Mouse (Mus musculus) intestine, embryonic 16.5 days (tissue): ENCODE measurements around the gene Fgfr2. TPM values are rescaled to one million over a fixed set of nuclear protein-coding genes. Genes with fewer than 3 reads are reported as not detected.

ENCODE experiments used
- ATAC-seq: fragments of 200-750 bp; cut with Nextera tagmentation; 2 replicates; pipeline ENCODE4 v1.8.0; 2017; ENCODE audit warnings: moderate TSS enrichment, moderate library complexity
- H3K27ac ChIP-seq: fragments of 300-500 bp; sonication (generic); 2 replicates; pipeline ENCODE4 v1.5.1; 2014; ENCODE audit warnings: mild to moderate bottlenecking, low read length
- H3K27me3 ChIP-seq: fragments of 300-500 bp; sonication (generic); replicated peaks from 2 replicates; pipeline ENCODE4 v1.6.1; 2014; ENCODE audit warnings: low read length, control low read depth, mixed read lengths; ENCODE audit not compliant: control insufficient read depth, insufficient read depth
- H3K36me3 ChIP-seq: fragments of 300-500 bp; sonication (generic); 2 replicates; pipeline ENCODE4 v1.6.1; 2014; ENCODE audit warnings: low read length, control low read depth; ENCODE audit not compliant: control insufficient read depth, insufficient read depth
- H3K4me1 ChIP-seq: fragments of 300-500 bp; sonication (generic); 2 replicates; pipeline ENCODE4 v1.6.1; 2014; ENCODE audit warnings: low read length, control low read depth, mixed read lengths; ENCODE audit not compliant: control insufficient read depth, insufficient read depth
- H3K4me2 ChIP-seq: fragments of 300-500 bp; sonication (generic); 2 replicates; pipeline ENCODE4 v1.6.1; 2014; ENCODE audit warnings: low read depth, low read length, control low read depth
- H3K4me3 ChIP-seq: fragments of 300-500 bp; sonication (generic); 2 replicates; pipeline ENCODE4 v1.5.1; 2014; ENCODE audit warnings: mild to moderate bottlenecking, low read length
- H3K9ac ChIP-seq: fragments of 300-500 bp; sonication (generic); 2 replicates; pipeline ENCODE4 v1.6.1; 2014; ENCODE audit warnings: low read depth, low read length
- H3K9me3 ChIP-seq: fragments of 300-500 bp; sonication (generic); 2 replicates; pipeline ENCODE4 v1.6.1; 2016; ENCODE audit warnings: low read length, control low read depth; ENCODE audit not compliant: control insufficient read depth
- WGBS: fragments of 180-500 bp; shearing (Covaris S2); extraction: QIAGEN DNeasy Blood & Tissue Kit; methylation state at CpG from one replicate; pipeline ENCODE4 v1.1.7; 2014; 5-methylcytosine and 5-hydroxymethylcytosine counted together
- polyA plus RNA-seq: library from polyadenylated mRNA; unstranded; fragments of >200 nt; fragmentation: Nextera tagmentation; extraction: Ambion mirVana; gene quantifications from 2 replicates; pipeline ENCODE4 v1.2.1, GENCODE M21; 2015

The Fgfr2 gene
- polyA plus RNA-seq, 1 experiment from 2014 or later, result 47.3 TPM

DNA sequence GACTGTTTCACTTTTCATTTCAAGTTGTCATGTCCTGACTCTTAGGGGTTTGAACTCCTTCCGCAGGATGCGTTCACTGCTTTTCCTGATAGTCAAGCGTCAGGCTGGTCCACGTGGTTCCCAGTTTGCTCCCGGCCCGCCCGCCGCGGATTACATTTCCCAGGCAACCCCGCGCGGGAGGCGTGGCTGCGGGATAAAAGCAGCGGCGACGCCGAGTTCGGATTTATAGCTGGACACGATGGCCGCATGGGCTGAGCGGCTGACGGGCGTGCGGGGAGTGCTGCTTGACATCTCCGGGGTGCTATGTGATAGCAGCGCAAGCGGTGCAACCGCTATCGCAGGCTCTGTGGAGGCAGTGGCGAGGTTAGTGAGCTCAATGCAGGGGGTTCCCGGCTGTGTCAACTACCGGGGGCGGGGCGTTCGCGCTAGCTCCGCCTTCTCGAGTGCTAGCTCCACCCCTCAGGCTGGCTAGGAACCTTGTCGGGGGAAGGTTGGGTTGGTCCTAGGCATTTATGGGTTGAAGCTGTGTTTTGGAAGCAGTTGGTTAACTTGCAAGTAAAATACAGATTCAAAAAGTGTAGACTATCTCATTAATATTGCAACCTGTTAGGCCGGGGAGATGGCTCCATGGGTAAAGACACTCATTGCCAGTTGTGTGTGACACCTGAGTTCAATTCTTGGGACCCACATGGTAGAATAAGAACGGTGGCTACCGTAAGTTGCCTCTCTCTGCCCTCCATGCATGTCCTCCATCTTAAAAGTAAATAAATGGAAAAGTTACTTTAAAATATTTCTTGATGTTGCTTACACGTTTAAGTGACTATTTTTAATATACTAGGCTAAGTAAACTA is 512.5 kb downstream of the Fgfr2 start, which contains the start of gene Lhpp:
Lhpp (plus strand) TSS at position 171 of the 851 bp plus-strand sequence.
- H3K27ac ChIP-seq, result peak within 1 kb of the TSS; percentile 40
- WGBS, result 7% methylated on average over 44 of the region's 44 CpGs

DNA sequence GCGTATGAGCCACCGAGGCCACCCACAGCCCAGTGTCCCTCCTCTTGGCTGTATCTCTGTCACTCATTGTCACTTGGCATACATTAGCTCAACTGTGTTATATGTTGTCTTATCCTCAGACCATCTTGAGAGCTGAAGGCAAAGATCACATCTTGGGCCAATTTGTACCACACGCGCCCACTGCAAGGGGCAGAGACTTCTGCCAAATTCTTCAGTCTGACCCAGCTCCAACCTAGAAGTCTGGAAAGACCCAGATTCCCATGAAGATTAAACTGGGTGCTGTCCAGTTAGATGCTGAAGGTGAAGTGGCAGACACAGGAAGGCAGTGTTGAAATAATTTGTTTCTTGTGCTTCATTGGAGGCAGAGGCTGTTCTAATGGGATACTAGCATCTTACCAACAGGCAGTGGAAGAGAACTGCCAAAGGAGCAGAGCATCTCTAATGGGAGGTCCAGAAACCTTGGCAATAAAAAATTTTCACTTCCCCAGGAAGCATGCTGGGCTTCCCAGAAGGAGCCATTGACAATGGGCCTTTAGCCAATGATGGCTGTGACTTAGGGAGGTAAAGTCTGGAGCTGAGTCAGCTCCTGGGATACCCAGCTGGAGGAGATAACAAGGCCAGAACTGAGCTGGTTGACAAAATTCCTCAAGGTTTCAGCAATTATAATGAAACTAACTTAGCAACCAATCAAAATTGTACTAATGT is 514.7 kb downstream of the Fgfr2 start:
- Histone ChIP-seq H3K36me3 (no peaks in the 10 kb centered on the region), H3K9ac (no peak overlapping the region), H3K4me2 (no peak overlapping the region), H3K4me3 (no peak overlapping the region), H3K27ac (no peak overlapping the region), H3K27me3 (no peaks in the 10 kb centered on the region), H3K9me3 (no peaks in the 10 kb centered on the region), H3K4me1 (peaks cover 5% of the 10 kb centered on the region; the same call in 1 of the 2 replicates)
- no peak for ATAC-seq
- WGBS, result 93% methylated on average over 4 of the region's 4 CpGs

More for the DNA sequence above, 512.5 kb downstream of the Fgfr2 start, which contains the start of gene Lhpp:
- Histone ChIP-seq H3K36me3 (no peaks in the 10 kb centered on the region), H3K4me3 (peak within 1 kb of the TSS; percentile 74), H3K27me3 (no peaks in the 10 kb centered on the region), H3K4me1 (peaks cover 5% of the 10 kb centered on the region; the same call in 1 of the 2 replicates), H3K9ac (peak within 1 kb of the TSS; percentile 73), H3K9me3 (no peaks in the 10 kb centered on the region), H3K4me2 (peak within 1 kb of the TSS; percentile 64)
- ATAC-seq, result peak; percentile 94

DNA sequence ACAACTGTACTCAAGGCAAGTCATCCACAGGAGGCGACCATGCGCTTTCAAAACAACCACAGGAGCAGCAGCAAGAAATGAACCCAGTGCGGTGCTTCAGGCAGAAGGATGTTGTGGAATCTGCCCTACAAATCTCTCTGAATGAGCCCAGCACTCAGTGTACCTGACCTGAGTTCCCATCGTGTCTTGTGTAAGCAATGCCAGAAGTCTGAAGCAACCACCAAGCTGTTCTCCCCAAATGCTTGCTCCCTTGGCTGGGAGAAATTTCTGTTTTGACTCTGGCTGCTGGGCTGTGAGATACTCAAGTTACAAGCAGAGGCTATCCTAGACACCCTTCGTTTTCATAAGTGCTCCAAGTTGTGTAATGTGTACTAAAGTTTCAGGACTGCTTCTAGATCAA is 517.5 kb downstream of the Fgfr2 start:
- no peak overlapping the region for H3K9ac ChIP-seq
- H3K27ac ChIP-seq, result no peak overlapping the region
- WGBS, result 55% methylated on average over 5 of the region's 5 CpGs
- H3K4me3 ChIP-seq, result no peak overlapping the region
- no peak for ATAC-seq
- no peaks in the 10 kb centered on the region for H3K36me3 ChIP-seq
- H3K4me2 ChIP-seq, result no peak overlapping the region
- H3K27me3 ChIP-seq, result peaks cover 4% of the 10 kb centered on the region; the same call in 1 of the 2 replicates
- peaks cover 3% of the 10 kb centered on the region; the same call in 1 of the 2 replicates for H3K4me1 ChIP-seq
- no peaks in the 10 kb centered on the region for H3K9me3 ChIP-seq

DNA sequence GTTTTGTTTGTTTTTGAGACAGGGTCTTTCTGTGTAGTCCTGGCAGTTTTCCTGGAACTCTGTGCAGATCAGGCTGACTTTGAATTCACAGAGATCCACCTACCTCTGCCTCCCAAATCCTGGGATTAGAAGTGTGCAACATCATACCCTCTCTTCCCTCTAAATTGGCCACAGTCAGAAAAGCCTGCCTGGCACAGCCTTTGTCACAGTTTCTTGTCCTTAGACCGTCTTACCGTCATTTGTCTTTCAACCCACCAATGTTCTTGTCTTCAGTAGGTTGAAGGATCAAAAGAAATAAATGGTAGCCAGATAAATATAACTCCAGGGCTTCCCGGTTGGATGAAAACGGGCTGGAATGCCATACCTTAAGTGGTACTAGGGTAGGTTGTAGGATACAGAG is 518.4 kb downstream of the Fgfr2 start:
- Histone ChIP-seq H3K27ac (no peak overlapping the region), H3K9ac (no peak overlapping the region), H3K36me3 (no peaks in the 10 kb centered on the region), H3K4me2 (no peak overlapping the region), H3K4me1 (0 out of 2 replicates have a peak, but pooled peaks cover 4% of the 10 kb centered on the region), H3K27me3 (peaks cover 11% of the 10 kb centered on the region; the same call in 1 of the 2 replicates), H3K4me3 (no peak overlapping the region), H3K9me3 (no peaks in the 10 kb centered on the region)
- ATAC-seq, result no peak
- whole genome bisulfite sequencing, result 90% methylated on average over 4 of the region's 4 CpGs

DNA sequence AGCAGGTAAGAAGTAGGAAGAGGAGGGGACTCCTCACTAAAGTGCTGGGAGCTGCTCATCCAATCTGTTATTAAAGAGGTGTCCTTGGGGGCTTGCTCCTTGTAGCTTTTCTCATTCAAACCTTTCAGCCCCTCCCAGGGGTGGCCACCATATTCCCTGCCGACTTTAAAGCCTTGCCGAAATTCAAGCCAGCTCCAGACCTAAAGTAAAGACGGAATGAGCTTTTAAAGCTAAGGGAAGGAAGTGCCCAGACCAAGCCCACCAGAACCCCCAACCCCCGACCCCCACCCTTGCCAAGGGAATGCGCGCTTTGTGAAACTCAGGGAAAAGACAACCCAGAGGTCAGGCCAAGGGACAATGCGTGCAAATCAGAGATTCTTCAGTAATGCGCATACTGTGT is 522.2 kb downstream of the Fgfr2 start:
- no peak for ATAC-seq
- peaks cover 30% of the 10 kb centered on the region for H3K4me1 ChIP-seq
- H3K4me3 ChIP-seq, result no peak overlapping the region
- WGBS, result 22% methylated on average over 8 of the region's 8 CpGs
- peaks cover 35% of the 10 kb centered on the region for H3K27me3 ChIP-seq
- H3K9ac ChIP-seq, result no peak overlapping the region
- no peak overlapping the region for H3K27ac ChIP-seq
- H3K9me3 ChIP-seq, result no peaks in the 10 kb centered on the region
- H3K36me3 ChIP-seq, result no peaks in the 10 kb centered on the region
- no peak overlapping the region for H3K4me2 ChIP-seq

DNA sequence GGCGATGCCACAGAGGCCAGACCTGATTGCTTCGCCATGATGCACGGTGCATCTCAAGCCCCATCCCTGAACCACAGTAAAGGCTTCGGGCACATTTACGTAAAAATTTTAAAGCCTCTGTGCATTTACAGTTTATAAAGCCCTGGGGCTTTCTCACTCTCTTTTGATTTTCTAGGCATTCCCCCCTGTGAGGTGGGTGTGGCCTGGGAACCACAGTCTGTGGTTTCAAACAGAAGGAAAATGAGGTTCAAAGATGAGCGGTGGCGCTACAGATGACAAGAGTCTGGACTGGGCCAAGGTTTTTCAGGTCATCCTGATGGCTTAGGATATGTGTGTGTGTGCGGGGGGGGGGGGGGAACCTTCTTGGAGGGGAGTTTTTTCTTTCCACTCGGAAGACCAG is 523.1 kb downstream of the Fgfr2 start:
- Histone ChIP-seq H3K9ac (no peak overlapping the region), H3K27me3 (peaks cover 35% of the 10 kb centered on the region), H3K4me1 (peaks cover 30% of the 10 kb centered on the region), H3K4me3 (peak overlapping the region; percentile 44), H3K4me2 (peak overlapping the region; percentile 82), H3K9me3 (no peaks in the 10 kb centered on the region), H3K36me3 (no peaks in the 10 kb centered on the region), H3K27ac (no peak overlapping the region)
- no peak for ATAC-seq
- 8% methylated on average over 9 of the region's 9 CpGs for WGBS

DNA sequence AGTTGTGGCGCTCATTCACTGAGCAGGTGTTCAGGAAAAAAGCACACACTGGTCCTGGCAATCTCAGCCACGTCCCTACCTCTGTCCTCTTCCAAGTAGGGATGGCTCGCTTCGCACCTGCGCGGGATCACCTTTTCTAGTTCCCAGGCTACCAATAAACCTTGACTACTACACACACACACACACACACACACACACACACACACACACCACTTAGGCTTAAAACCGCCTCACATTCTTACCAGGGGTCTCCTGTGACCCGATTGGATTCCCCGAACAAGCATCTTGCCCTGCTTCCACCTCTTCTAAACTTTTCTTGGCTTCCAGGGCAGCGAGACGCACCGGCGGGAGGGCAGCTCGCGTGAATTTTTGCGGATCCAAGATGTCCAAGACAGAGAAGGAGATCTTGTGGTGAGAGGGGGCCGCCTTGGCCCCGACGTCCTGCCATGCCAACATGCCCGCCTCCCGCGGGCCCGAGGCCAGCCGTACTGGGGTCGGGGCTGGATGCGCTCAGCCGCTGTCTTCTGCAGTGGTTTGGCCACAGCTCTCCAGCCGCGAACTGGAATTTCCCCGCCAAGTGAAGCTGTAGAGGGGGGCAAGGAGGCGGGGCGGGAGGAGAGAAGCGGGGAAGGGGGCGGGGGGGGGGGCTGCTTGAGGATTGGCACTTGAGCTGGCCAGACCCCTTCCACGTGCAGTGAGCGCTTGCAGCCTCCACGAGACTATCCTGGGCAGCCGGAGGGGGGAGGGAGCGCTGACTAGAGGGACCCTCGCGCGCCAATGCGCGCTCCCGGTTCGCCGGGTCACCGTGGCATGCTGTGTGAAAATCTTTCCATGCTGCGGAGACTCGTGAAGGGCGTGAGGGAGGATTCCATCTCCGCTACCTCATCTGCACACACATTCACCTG is 523.8 kb downstream of the Fgfr2 start, which contains the start of gene Nkx1-2:
Nkx1-2 (minus strand) TSS at position 567 of the 905 bp plus-strand sequence.
- peak within 1 kb of the TSS; percentile 60 for H3K4me3 ChIP-seq
- no peaks in the 10 kb centered on the region for H3K9me3 ChIP-seq
- H3K27me3 ChIP-seq, result peaks cover 35% of the 10 kb centered on the region
- H3K9ac ChIP-seq, result peak within 1 kb of the TSS; percentile 50
- peaks cover 30% of the 10 kb centered on the region for H3K4me1 ChIP-seq
- no peak within 1 kb of the TSS for H3K27ac ChIP-seq
- no peaks in the 10 kb centered on the region for H3K36me3 ChIP-seq
- peak within 1 kb of the TSS; percentile 85 for H3K4me2 ChIP-seq
- ATAC-seq, result no peak; the same call in 1 of the 2 replicates
- 2% methylated on average over 50 of the region's 52 CpGs for WGBS

DNA sequence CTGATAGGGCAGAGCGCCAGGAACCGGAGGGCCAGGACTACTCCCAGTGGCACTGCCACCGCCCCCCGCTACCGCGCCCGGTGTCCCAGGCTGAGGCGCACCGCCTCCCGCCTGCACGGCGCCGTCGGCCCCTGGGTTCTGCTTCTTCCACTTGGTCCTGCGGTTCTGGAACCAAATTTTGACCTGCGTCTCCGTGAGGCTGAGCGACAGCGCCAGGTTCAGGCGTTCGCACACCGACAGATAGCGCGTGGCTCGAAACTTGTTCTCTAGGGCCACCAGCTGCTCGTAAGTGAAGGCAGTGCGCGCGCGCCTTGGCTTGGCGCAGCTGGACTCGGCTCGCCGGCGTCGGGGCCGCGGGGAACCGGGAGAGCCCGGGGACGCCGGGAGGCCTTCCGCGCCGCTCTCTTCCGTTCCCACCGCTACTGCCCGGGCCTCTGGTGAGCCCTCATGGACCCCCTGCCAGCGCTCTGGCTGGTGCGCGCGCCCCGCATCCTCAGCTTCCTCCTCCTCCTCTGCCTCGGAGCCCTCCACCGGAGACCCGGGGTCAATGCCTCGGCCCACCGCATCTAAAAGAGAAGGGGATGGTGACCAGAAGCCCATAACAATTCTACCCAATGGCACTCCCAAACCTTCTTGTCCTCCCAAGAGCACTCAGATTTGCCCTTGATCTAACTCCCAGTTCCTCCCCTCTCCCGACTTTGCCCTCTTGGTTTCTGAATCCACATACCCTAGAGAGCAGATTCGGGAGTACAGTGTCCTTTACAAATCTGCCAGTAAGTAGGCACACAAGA is 525.7 kb downstream of the Fgfr2 start:
- WGBS, result under 1% methylated on average over 54 of the region's 60 CpGs
- peaks cover 35% of the 10 kb centered on the region for H3K27me3 ChIP-seq
- peak overlapping the region; percentile 55; the same call in 1 of the 2 replicates for H3K27ac ChIP-seq
- ATAC-seq, result peak; percentile 78
- H3K9me3 ChIP-seq, result no peaks in the 10 kb centered on the region
- H3K4me3 ChIP-seq, result peak overlapping the region; percentile 60
- no peaks in the 10 kb centered on the region for H3K36me3 ChIP-seq
- H3K4me2 ChIP-seq, result peak overlapping the region; percentile 85
- peaks cover 30% of the 10 kb centered on the region for H3K4me1 ChIP-seq
- H3K9ac ChIP-seq, result peak overlapping the region; percentile 73
